Mouse (Mus musculus) kidney, adult 2 months (tissue): ENCODE measurements around the gene Ska3.

Experiments used
- CTCF ChIP-seq: fragments of 200-500 bp; conservative IDR thresholded peaks from 2 replicates; pipeline ENCODE4 v1.5.1; 2011; ENCODE audit warnings: low read depth, mild to moderate bottlenecking, control low read depth, low read length, moderate library complexity, mixed read lengths; ENCODE audit not compliant: insufficient read depth, insufficient read length
- POLR2A ChIP-seq: fragments of 200-500 bp; IDR thresholded peaks from one replicate; pipeline ENCODE4 v1.6.1; 2011; ENCODE audit warnings: low read depth, low read length, control low read depth

- TF ChIP-seq POLR2A (no peak), CTCF (no peak)
Measured at GRCm38 (mm10) chr14:57859520-57859919, 33.5 kb upstream of the Ska3 start.
